Mouse (Mus musculus): ENCODE measurements around the gene Gm3250.

DNA sequence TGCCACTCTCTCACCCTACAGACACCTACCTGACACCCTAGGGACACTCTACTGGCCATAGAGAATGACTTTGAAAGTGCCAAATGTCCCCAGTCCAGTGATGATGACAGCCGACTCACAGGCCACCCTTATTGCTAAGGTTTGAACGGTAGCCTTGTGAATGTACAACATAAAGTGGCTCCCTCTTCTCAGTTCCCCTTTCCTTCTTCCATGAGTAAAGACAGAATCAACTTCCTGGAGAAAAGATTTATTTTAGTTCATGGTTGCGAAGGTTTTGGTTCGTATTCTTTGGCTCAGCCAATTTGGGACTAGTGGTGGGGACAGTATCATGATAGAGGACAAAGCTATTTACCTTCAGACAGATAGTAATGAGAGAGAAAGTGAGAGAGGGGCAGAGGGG is 43.4 kb downstream of the Gm3250 start:
- TF ChIP-seq POLR2A (IDR thresholded peaks at IDR 0.05; ENCODE audit: low read depth, low read length) = no peak
- no peak for TF ChIP-seq CTCF (IDR thresholded peaks at IDR 0.05; ENCODE audit: borderline replicate concordance, insufficient read depth, low read length)
